Mouse (Mus musculus): ENCODE measurements around the gene Ndufa12.

DNA sequence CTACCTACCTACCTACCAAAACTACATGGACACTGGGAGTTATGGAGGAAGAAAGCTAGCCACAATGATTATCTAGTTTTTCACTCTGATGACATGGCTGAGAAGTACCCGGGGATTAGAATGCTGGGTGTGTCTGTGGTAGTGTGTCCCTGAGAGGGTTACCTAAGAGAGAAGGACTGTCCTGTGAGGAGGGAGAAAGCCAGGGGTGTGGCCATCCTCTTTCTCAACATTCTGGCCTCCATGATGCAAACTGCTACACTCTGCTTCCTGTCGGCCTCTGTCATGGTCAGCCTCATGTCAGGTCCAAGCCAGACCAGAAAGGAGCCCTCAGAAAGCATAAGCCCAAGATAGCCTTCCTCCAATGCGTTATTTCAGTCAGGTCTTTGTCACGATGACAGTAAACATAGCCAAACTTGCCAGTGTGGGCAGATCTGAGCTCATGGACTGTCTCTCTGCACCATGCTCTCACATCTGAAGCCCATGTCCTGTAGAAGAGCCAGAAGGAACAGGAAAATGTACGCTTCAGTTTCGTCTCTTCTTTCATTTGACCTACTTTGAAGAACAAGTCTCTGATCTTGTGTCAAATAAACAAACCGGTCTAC, 49.3 kb downstream of the Ndufa12 start:
- TF ChIP-seq CTCF (IDR thresholded peaks at IDR 0.05; ENCODE audit: borderline replicate concordance, control insufficient read depth, extremely low read depth, insufficient read depth, low read length, poor library complexity) = no peak
- no peak for TF ChIP-seq POLR2A (IDR thresholded peaks at IDR 0.05; ENCODE audit: control insufficient read depth, extremely low read depth, insufficient read depth, low read length, poor library complexity)

Measured in thymus, adult 2 months (tissue).